Mouse (Mus musculus) MEL (cell line): ENCODE measurements at regions not wholly inside any gene's neighbourhood (a gene's known extent, or its start where the extent isn't known, plus 50 kb on each side); places are given as distances from the start of the nearest gene placed in this dataset.

ENCODE experiments used
- DNase-seq: peaks from one replicate; pipeline ENCODE4 v3.0.0; 2011; ENCODE audit warnings: low read depth, low spot score
- H3K27ac ChIP-seq: 2 replicates; pipeline ENCODE4 v1.5.1; 2012; ENCODE audit warnings: low read depth, mild to moderate bottlenecking, control low read depth, low read length, moderate library complexity; ENCODE audit not compliant: control insufficient read depth
- H3K27me3 ChIP-seq, 2 experiments: fragments of 150-350 bp in 1 of 2; sonication (generic) in 1 of 2; 2 replicates each; pipeline ENCODE4 v1.6.1; 2012; ENCODE audit warnings: low read length in 2 of 2, mild to moderate bottlenecking in 2 of 2, improper control_type of control experiment in 1 of 2, moderate library complexity in 1 of 2; ENCODE audit not compliant: insufficient read depth in 2 of 2, control insufficient read depth in 1 of 2
- H3K36me3 ChIP-seq, 2 experiments: 2 replicates each; pipeline ENCODE4 v1.6.1; 2012 to 2014; ENCODE audit warnings: low read length in 2 of 2, improper control_type of control experiment in 1 of 2, inconsistent platforms in 1 of 2, mild to moderate bottlenecking in 1 of 2; ENCODE audit not compliant: insufficient read depth in 2 of 2, control insufficient read depth in 1 of 2
- H3K4me1 ChIP-seq, 2 experiments: fragments of 150-350 bp in 1 of 2; sonication (generic) in 1 of 2; 2 replicates each; pipeline ENCODE4 v1.6.1; 2012; ENCODE audit warnings: low read length in 2 of 2, improper control_type of control experiment in 1 of 2, mild to moderate bottlenecking in 1 of 2; ENCODE audit not compliant: insufficient read depth in 2 of 2, control insufficient read depth in 1 of 2
- H3K4me3 ChIP-seq, 2 experiments: fragments of 150-350 bp in 1 of 2; sonication (generic) in 1 of 2; 2 replicates each; pipeline ENCODE4 v1.5.1; 2012; ENCODE audit warnings: low read depth in 2 of 2, low read length in 2 of 2, mild to moderate bottlenecking in 2 of 2, moderate library complexity in 2 of 2, control low read depth in 1 of 2, improper control_type of control experiment in 1 of 2; ENCODE audit not compliant: control insufficient read depth in 1 of 2, insufficient read depth in 1 of 2
- H3K79me2 ChIP-seq: 2 replicates; pipeline ENCODE4 v1.6.1; 2012; ENCODE audit warnings: mild to moderate bottlenecking, low read length, moderate library complexity; ENCODE audit not compliant: control insufficient read depth, poor library complexity, insufficient read depth
- H3K9ac ChIP-seq: 2 replicates; pipeline ENCODE4 v1.6.1; 2012; ENCODE audit warnings: low read depth, mild to moderate bottlenecking, control low read depth, low read length, moderate library complexity; ENCODE audit not compliant: control insufficient read depth, poor library complexity, severe bottlenecking
- H3K9me3 ChIP-seq: fragments of 150-350 bp; sonication (generic); replicated peaks from 2 replicates; pipeline ENCODE4 v1.6.1; 2012; ENCODE audit warnings: mild to moderate bottlenecking, low read length, improper control_type of control experiment, moderate library complexity; ENCODE audit not compliant: insufficient read depth
- CHD1 ChIP-seq: IDR thresholded peaks from 2 replicates; pipeline ENCODE4 v1.6.1; 2012; ENCODE audit warnings: low read depth, mild to moderate bottlenecking, inconsistent platforms, low read length, improper control_type of control experiment
- CTCF ChIP-seq, 3 experiments: IDR thresholded peaks in 2 of 3; conservative IDR thresholded peaks in 1 of 3; 2 replicates each; pipeline ENCODE4 v1.5.1; 2011 to 2012; ENCODE audit warnings: low read length in 3 of 3, low read depth in 2 of 3, mild to moderate bottlenecking in 2 of 3, improper control_type of control experiment in 1 of 3, inconsistent platforms in 1 of 3, mixed read lengths in 1 of 3, moderate library complexity in 1 of 3; ENCODE audit not compliant: control insufficient read depth in 1 of 3, insufficient read depth in 1 of 3, poor library complexity in 1 of 3, severe bottlenecking in 1 of 3
- EP300 ChIP-seq, 2 experiments: IDR thresholded peaks; 2 replicates each; pipeline ENCODE4 v1.6.1; 2011; ENCODE audit warnings: improper control_type of control experiment in 2 of 2, low read length in 2 of 2, low read depth in 1 of 2, mild to moderate bottlenecking in 1 of 2
- GATA1 ChIP-seq: IDR thresholded peaks from 2 replicates; pipeline ENCODE4 v1.6.1; 2011; ENCODE audit warnings: low read depth, low read length, improper control_type of control experiment
- JUND ChIP-seq: IDR thresholded peaks from 2 replicates; pipeline ENCODE4 v1.6.1; 2011; ENCODE audit warnings: low read depth, mild to moderate bottlenecking, improper control_type of control experiment, low read length
- MAZ ChIP-seq: IDR thresholded peaks from 2 replicates; pipeline ENCODE4 v1.6.1; 2012; ENCODE audit warnings: low read depth, mild to moderate bottlenecking, inconsistent platforms, low read length, improper control_type of control experiment
- MEF2A ChIP-seq: IDR thresholded peaks from 2 replicates; pipeline ENCODE4 v1.6.1; 2014; ENCODE audit warnings: low read depth, mild to moderate bottlenecking, inconsistent platforms, low read length, improper control_type of control experiment; ENCODE audit not compliant: poor library complexity, insufficient replicate concordance, severe bottlenecking; ENCODE audit errors: extremely low read depth
- MYB ChIP-seq: IDR thresholded peaks from 2 replicates; pipeline ENCODE4 v1.6.1; 2011; ENCODE audit warnings: mild to moderate bottlenecking, low read depth, low read length, improper control_type of control experiment
- MYC ChIP-seq: IDR thresholded peaks from 2 replicates; pipeline ENCODE4 v1.6.1; 2011; ENCODE audit warnings: low read depth, mild to moderate bottlenecking, low read length, improper control_type of control experiment, moderate library complexity
- NRF1 ChIP-seq: IDR thresholded peaks from 2 replicates; pipeline ENCODE4 v1.6.1; 2014; ENCODE audit warnings: low read depth, mild to moderate bottlenecking, inconsistent platforms, low read length, improper control_type of control experiment, moderate library complexity; ENCODE audit not compliant: poor library complexity, insufficient read depth, severe bottlenecking
- POLR2A ChIP-seq, 2 experiments: IDR thresholded peaks; 2 replicates each; pipeline ENCODE4 v1.6.1; 2011 to 2012; ENCODE audit warnings: low read length in 2 of 2, mild to moderate bottlenecking in 2 of 2, control low read depth in 1 of 2, improper control_type of control experiment in 1 of 2, low read depth in 1 of 2, moderate library complexity in 1 of 2; ENCODE audit not compliant: control insufficient read depth in 1 of 2, insufficient read depth in 1 of 2, poor library complexity in 1 of 2
- POLR2AphosphoS2 ChIP-seq: IDR thresholded peaks from 2 replicates; pipeline ENCODE4 v1.6.1; 2011; ENCODE audit warnings: low read length, improper control_type of control experiment
- POLR2AphosphoS5 ChIP-seq: IDR thresholded peaks from 2 replicates; pipeline ENCODE4 v1.6.1; 2012; ENCODE audit warnings: low read depth, borderline replicate concordance, mild to moderate bottlenecking, inconsistent platforms, low read length, moderate library complexity, mixed read lengths
- RCOR1 ChIP-seq: IDR thresholded peaks from 2 replicates; pipeline ENCODE4 v1.6.1; 2012; ENCODE audit warnings: low read depth, mild to moderate bottlenecking, inconsistent platforms, low read length, improper control_type of control experiment
- TAL1 ChIP-seq: IDR thresholded peaks from 2 replicates; pipeline ENCODE4 v1.6.1; 2012; ENCODE audit warnings: mild to moderate bottlenecking, inconsistent platforms, low read length, moderate library complexity, mixed read lengths
- TBP ChIP-seq: IDR thresholded peaks from 2 replicates; pipeline ENCODE4 v1.8.0; 2011; ENCODE audit warnings: low read depth, low read length, improper control_type of control experiment
- TCF12 ChIP-seq: IDR thresholded peaks from 2 replicates; pipeline ENCODE4 v1.6.1; 2014; ENCODE audit warnings: low read depth, mild to moderate bottlenecking, inconsistent platforms, low read length, improper control_type of control experiment, moderate library complexity
- UBTF ChIP-seq: IDR thresholded peaks from 2 replicates; pipeline ENCODE4 v1.6.1; 2012; ENCODE audit warnings: low read depth, mild to moderate bottlenecking, inconsistent platforms, low read length, improper control_type of control experiment, moderate library complexity, borderline replicate concordance; ENCODE audit not compliant: insufficient read depth
- USF2 ChIP-seq, 2 experiments: IDR thresholded peaks; 2 replicates each; pipeline ENCODE4 v1.6.1; 2011 to 2012; ENCODE audit warnings: improper control_type of control experiment in 2 of 2, low read length in 2 of 2, borderline replicate concordance in 1 of 2, inconsistent platforms in 1 of 2, low read depth in 1 of 2, mild to moderate bottlenecking in 1 of 2; ENCODE audit not compliant: insufficient read depth in 1 of 2
- ZC3H11A ChIP-seq: IDR thresholded peaks from 2 replicates; pipeline ENCODE4 v1.6.1; 2012; ENCODE audit warnings: low read depth, mild to moderate bottlenecking, inconsistent platforms, low read length, improper control_type of control experiment
- ZKSCAN1 ChIP-seq: IDR thresholded peaks from 2 replicates; pipeline ENCODE4 v1.6.1; 2012; ENCODE audit warnings: low read depth, mild to moderate bottlenecking, inconsistent platforms, low read length, improper control_type of control experiment, moderate library complexity
- ZNF384 ChIP-seq: IDR thresholded peaks from 2 replicates; pipeline ENCODE4 v1.6.1; 2012; ENCODE audit warnings: low read depth, mild to moderate bottlenecking, inconsistent platforms, low read length, improper control_type of control experiment

GRCm38 (mm10) chr7:138497771-138498170 lies 100.2 kb upstream of the Tcerg1l start:
- no peaks in the 10 kb centered on the region for H3K4me1 ChIP-seq
- DNase-seq = no peak
- no peak overlapping the region for H3K9ac ChIP-seq
- H3K36me3 ChIP-seq = no peaks in the 10 kb centered on the region
- no peaks in the 10 kb centered on the region for H3K9me3 ChIP-seq
- no peaks in the 10 kb centered on the region for H3K27me3 ChIP-seq
- TF ChIP-seq TBP (no peak), MYB (no peak), NRF1 (no peak), MYC (no peak), TCF12 (no peak), TAL1 (no peak), GATA1 (no peak), CHD1 (no peak), POLR2A (IDR thresholded peaks at IDR 0.05; ENCODE audit: control insufficient read depth in 1 of 2, insufficient read depth in 1 of 2, low read depth in 1 of 2, low read length in 2 of 2, poor library complexity in 1 of 2) (no peak), POLR2AphosphoS5 (no peak), EP300 (IDR thresholded peaks at IDR 0.05; ENCODE audit: low read depth in 1 of 2, low read length in 2 of 2) (no peak), JUND (no peak)
- H3K4me3 ChIP-seq = no peak overlapping the region
- H3K79me2 ChIP-seq = no peaks in the 10 kb centered on the region
- no peak overlapping the region for H3K27ac ChIP-seq

GRCm38 (mm10) chr7:138497202-138497601 lies 99.7 kb upstream of the Tcerg1l start:
- Histone ChIP-seq H3K4me1 (no peaks in the 10 kb centered on the region), H3K4me3 (no peak overlapping the region), H3K79me2 (no peaks in the 10 kb centered on the region), H3K36me3 (no peaks in the 10 kb centered on the region), H3K9ac (no peak overlapping the region), H3K9me3 (no peaks in the 10 kb centered on the region)
- no peak for DNase-seq
- peak in 1 of 3 experiments; percentile 10; a peak in 1 of 6 replicates for TF ChIP-seq CTCF (IDR thresholded peaks at IDR 0.05 in 2 of 3, conservative IDR thresholded peaks at IDR 0.05 in 1 of 3; ENCODE audit: control insufficient read depth in 1 of 3, insufficient read depth in 1 of 3, low read depth in 2 of 3, low read length in 3 of 3, poor library complexity in 1 of 3, severe bottlenecking in 1 of 3)
- no peak for TF ChIP-seq POLR2A (IDR thresholded peaks at IDR 0.05; ENCODE audit: control insufficient read depth in 1 of 2, insufficient read depth in 1 of 2, low read depth in 1 of 2, low read length in 2 of 2, poor library complexity in 1 of 2)
- TF ChIP-seq ZKSCAN1 = no peak
- no peak for TF ChIP-seq TAL1
- no peak for TF ChIP-seq MEF2A
- TF ChIP-seq TBP = no peak
- TF ChIP-seq, all 39 proteins: peak for 1
- Histone ChIP-seq H3K27me3 (no peaks in the 10 kb centered on the region), H3K27ac (no peak overlapping the region)

GRCm38 (mm10) chr7:138493661-138494060 lies 96.1 kb upstream of the Tcerg1l start:
- no peak overlapping the region for H3K4me3 ChIP-seq
- no peak for DNase-seq
- H3K27me3 ChIP-seq = no peaks in the 10 kb centered on the region
- H3K9me3 ChIP-seq = no peaks in the 10 kb centered on the region
- no peak for TF ChIP-seq TAL1
- no peak for TF ChIP-seq NRF1
- no peak for TF ChIP-seq UBTF
- no peak for TF ChIP-seq POLR2AphosphoS2
- TF ChIP-seq ZNF384 = no peak
- TF ChIP-seq ZC3H11A = no peak
- TF ChIP-seq RCOR1 = no peak
- no peak for TF ChIP-seq JUND
- no peak for TF ChIP-seq MAZ
- no peak for TF ChIP-seq USF2 (IDR thresholded peaks at IDR 0.05; ENCODE audit: borderline replicate concordance in 1 of 2, insufficient read depth in 1 of 2, low read depth in 1 of 2, low read length in 2 of 2)
- no peak for TF ChIP-seq TBP
- H3K9ac ChIP-seq = no peak overlapping the region
- no peaks in the 10 kb centered on the region for H3K4me1 ChIP-seq
- no peak overlapping the region for H3K27ac ChIP-seq
- no peaks in the 10 kb centered on the region for H3K79me2 ChIP-seq
- no peaks in the 10 kb centered on the region for H3K36me3 ChIP-seq
